Mouse (Mus musculus) CD8-positive naive resting alpha-beta T cell, adult 57 days (primary cell): ENCODE results near the gene Ifna2. TPM values are rescaled to one million over a fixed set of nuclear protein-coding genes. Genes with fewer than 3 reads are reported as not detected.

Experiments used
- total RNA-seq: library from RNA; stranded (reverse); gene quantifications from one replicate; pipeline ENCODE4 v1.2.4, GENCODE M21; 2023

The Ifna2 gene
- total RNA-seq: not detected

DNA sequence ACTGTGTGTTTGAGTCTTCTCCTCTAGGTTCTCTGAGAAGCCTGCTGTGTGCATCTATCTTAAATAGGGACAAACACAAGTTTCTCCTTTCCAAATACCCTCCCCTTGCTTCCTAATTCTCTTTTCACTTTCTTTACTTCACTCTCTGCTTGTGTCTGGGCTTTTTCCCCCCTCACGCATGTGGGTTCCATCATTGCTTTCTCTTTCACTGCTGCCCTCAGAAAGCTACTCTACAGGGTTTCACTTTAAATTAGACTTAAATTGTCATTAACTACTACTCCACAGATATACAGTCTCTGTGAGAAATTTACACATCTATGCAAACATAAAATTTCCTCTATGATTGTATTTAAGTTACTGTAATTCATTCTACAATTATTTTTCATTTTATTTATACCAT lies at the start of gene Ifna2:
TSS of gene Ifna2 (minus strand) at position 101 of the 400 bp plus-strand sequence.

DNA sequence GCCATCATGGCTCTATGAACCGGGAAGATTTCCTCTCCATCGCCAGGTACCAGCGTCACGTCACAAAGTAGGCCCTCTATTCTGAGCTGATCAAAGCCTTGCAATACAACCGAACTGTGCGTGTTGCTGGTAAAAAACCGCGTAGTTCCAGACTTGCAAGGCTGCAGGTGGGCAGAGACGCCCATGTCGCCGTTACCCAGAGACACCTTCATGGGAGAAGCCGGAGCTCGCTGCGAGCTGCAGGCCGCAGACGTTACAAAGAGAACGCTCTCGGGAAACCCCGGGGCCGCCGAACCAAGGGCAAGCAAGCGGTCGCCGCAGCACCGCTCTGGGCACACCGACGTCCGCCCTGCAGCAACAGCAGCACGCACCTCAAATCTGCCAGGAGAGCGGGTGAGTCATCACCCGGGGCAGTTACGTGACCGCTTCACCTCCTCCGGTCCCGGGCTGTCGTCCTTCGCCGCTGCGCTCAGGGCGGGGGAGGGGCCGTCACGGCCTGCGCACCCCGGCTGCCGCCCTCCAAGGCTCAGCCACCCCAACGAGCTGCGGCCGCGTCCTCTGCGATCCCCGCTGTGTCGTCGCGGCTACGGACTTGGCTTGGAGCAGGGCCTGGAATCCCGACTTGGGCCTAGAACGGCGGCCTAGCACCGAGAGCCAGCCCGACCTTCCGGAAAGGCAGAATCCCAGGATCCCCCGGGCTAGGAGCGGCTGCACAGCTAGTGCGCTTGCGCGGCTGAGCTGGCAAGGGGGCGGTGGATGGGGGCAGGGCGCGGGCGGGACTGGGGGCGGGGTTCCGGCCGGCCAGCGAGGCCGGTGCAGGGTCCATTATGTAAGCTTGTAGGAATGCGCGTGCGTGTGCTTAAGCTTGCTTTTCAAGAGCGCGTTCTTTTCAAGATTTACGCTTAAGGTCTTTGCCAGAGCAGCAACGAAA lies 38.3 kb upstream of the Ifna2 start, which contains the start of the genes Gm26566 and Klhl9:
TSS of gene Gm26566 (plus strand) at position 15 of the 931 bp plus-strand sequence.
TSS of gene Klhl9 (minus strand) at position 675 of the 931 bp plus-strand sequence.

GRCm38 (mm10) chr4:88691259-88691658 lies 7.5 kb upstream of the Ifna2 start, which contains the start of gene Ifnab:
Ifnab (minus strand) TSS chr4:88691359.

GRCm38 (mm10) chr4:88676824-88677223 lies 6.9 kb downstream of the Ifna2 start, which contains the start of gene Ifna16:
Ifna16 (minus strand) TSS chr4:88676924.

GRCm38 (mm10) chr4:88644359-88644758 lies 39.4 kb downstream of the Ifna2 start, which contains the start of gene Ifna13:
Ifna13 (minus strand) TSS chr4:88644459.

DNA sequence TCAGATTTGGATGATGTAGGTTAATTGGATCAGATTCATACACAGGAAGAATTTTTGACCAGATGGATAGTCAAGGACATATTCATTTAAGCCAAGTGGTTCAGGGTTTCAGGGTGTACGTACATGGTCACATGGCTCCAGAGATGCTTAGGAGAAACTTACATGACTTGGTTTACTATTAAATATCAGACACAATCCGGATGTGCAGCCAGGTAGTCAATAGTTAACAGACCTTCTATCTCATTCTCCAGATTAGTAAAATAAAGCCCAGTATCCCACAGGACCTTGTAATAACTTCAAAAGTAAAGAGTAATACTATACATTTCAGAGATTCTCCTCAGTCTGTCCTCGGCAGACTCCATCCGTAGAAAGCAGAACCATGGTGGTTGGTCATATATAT lies 49.4 kb downstream of the Ifna2 start, which contains the start of gene C87499:
TSS of gene C87499 (minus strand) at position 101 of the 400 bp plus-strand sequence.

Other genes starting within 250 kb of the Ifna2 start
- gene Hacd4, start 245.0 kb downstream of the Ifna2 start, total RNA-seq: 0.24 TPM
- gene Ifnb1, start 161.1 kb downstream of the Ifna2 start, total RNA-seq: not detected
- gene Ifna15, start 125.7 kb downstream of the Ifna2 start, total RNA-seq: not detected
- not detected for gene Ifna14, start 112.1 kb downstream of the Ifna2 start, total RNA-seq
- not detected for gene Ifna9, start 91.5 kb downstream of the Ifna2 start, total RNA-seq
- gene Ifna12, start 80.5 kb downstream of the Ifna2 start, total RNA-seq: not detected
- gene C87499, start 49.5 kb downstream of the Ifna2 start, total RNA-seq: not detected
- not detected for gene Ifna13, start 39.5 kb downstream of the Ifna2 start, total RNA-seq
- gene Ifna16, start 7.0 kb downstream of the Ifna2 start, total RNA-seq: not detected
- not detected for gene Ifnab, start 7.4 kb upstream of the Ifna2 start, total RNA-seq
- 1.4 TPM for gene Gm26566, start 37.9 kb upstream of the Ifna2 start, total RNA-seq
- gene Klhl9, start 38.6 kb upstream of the Ifna2 start, total RNA-seq: 38.7 TPM
- not detected for gene Gm13271, start 71.0 kb upstream of the Ifna2 start, total RNA-seq
- gene Gm13283, start 76.2 kb upstream of the Ifna2 start, total RNA-seq: not detected
- not detected for gene Gm13290, start 89.9 kb upstream of the Ifna2 start, total RNA-seq
- not detected for gene Gm13289, start 93.0 kb upstream of the Ifna2 start, total RNA-seq
- gene Gm13272, start 95.9 kb upstream of the Ifna2 start, total RNA-seq: not detected
- gene Ifnz, start 98.2 kb upstream of the Ifna2 start, total RNA-seq: not detected
- gene Gm13276, start 101.8 kb upstream of the Ifna2 start, total RNA-seq: not detected
- gene Gm13277, start 104.7 kb upstream of the Ifna2 start, total RNA-seq: not detected
- not detected for gene Gm13278, start 107.6 kb upstream of the Ifna2 start, total RNA-seq
- not detected for gene Gm13275, start 110.6 kb upstream of the Ifna2 start, total RNA-seq
- not detected for gene Gm13279, start 113.5 kb upstream of the Ifna2 start, total RNA-seq
- gene Gm13285, start 115.8 kb upstream of the Ifna2 start, total RNA-seq: not detected
- not detected for gene Gm13287, start 119.3 kb upstream of the Ifna2 start, total RNA-seq
- gene Gm13288, start 121.6 kb upstream of the Ifna2 start, total RNA-seq: not detected
- gene Ifna7, start 132.3 kb upstream of the Ifna2 start, total RNA-seq: not detected
- not detected for gene Ifna11, start 136.0 kb upstream of the Ifna2 start, total RNA-seq
- gene Ifna6, start 143.5 kb upstream of the Ifna2 start, total RNA-seq: not detected
- gene Ifna5, start 151.6 kb upstream of the Ifna2 start, total RNA-seq: not detected
- gene Ifna4, start 157.9 kb upstream of the Ifna2 start, total RNA-seq: not detected
- gene Ifna1, start 166.2 kb upstream of the Ifna2 start, total RNA-seq: not detected
- gene Ifne, start 196.3 kb upstream of the Ifna2 start, total RNA-seq: not detected